Mouse (Mus musculus) midbrain, embryonic 14.5 days (tissue): ENCODE results near the gene Atp5f1. TPM values are rescaled to one million over a fixed set of nuclear protein-coding genes. Genes with fewer than 3 reads are reported as not detected.
"Not testable (repeated sequence)": the region's sequence is repeated elsewhere in the genome, so short reads cannot be mapped to it uniquely, and the experiment has no call there.

Experiments used
- ATAC-seq: fragments of 200-750 bp; cut with Nextera tagmentation; 2 replicates; pipeline ENCODE4 v1.8.0; 2017; ENCODE audit warnings: moderate number of reproducible peaks, moderate library complexity; ENCODE audit not compliant: low FRiP score, low TSS enrichment
- DNase-seq: peaks from one replicate; pipeline ENCODE4 v3.0.0-alpha.2; 2015
- H3K27ac ChIP-seq: fragments of 300-500 bp; sonication (generic); replicated peaks from 2 replicates; pipeline ENCODE4 v1.5.1; 2014; ENCODE audit warnings: mild to moderate bottlenecking, low read depth, low read length, moderate library complexity
- H3K27me3 ChIP-seq: fragments of 300-500 bp; sonication (generic); 2 replicates; pipeline ENCODE4 v1.6.1; 2014; ENCODE audit warnings: low read length, control low read depth, mixed read lengths; ENCODE audit not compliant: control insufficient read depth, insufficient read depth
- H3K36me3 ChIP-seq: fragments of 300-500 bp; sonication (generic); 2 replicates; pipeline ENCODE4 v1.6.1; 2014; ENCODE audit warnings: low read length, control low read depth; ENCODE audit not compliant: control insufficient read depth, insufficient read depth
- H3K4me1 ChIP-seq: fragments of 300-500 bp; sonication (generic); 2 replicates; pipeline ENCODE4 v1.6.1; 2014; ENCODE audit warnings: mild to moderate bottlenecking, antibody characterized with exemption, low read length, control low read depth; ENCODE audit not compliant: control insufficient read depth, insufficient read depth
- H3K4me2 ChIP-seq: fragments of 300-500 bp; sonication (generic); 2 replicates; pipeline ENCODE4 v1.6.1; 2014; ENCODE audit warnings: mild to moderate bottlenecking, low read length, moderate library complexity
- H3K4me3 ChIP-seq: fragments of 300-500 bp; sonication (generic); replicated peaks from 2 replicates; pipeline ENCODE4 v1.5.1; 2014; ENCODE audit warnings: low read depth, low read length
- H3K9ac ChIP-seq: fragments of 300-500 bp; sonication (generic); replicated peaks from 2 replicates; pipeline ENCODE4 v1.6.1; 2014; ENCODE audit warnings: mild to moderate bottlenecking, low read length, moderate library complexity
- H3K9me3 ChIP-seq: fragments of 300-500 bp; sonication (generic); 2 replicates; pipeline ENCODE4 v1.6.1; 2016; ENCODE audit warnings: low read length, control low read depth, mixed read lengths; ENCODE audit not compliant: control insufficient read depth
- WGBS: fragments of 180-500 bp; shearing (Covaris S2); extraction: QIAGEN DNeasy Blood & Tissue Kit; methylation state at CpG from one replicate; pipeline ENCODE4 v1.1.7; 2014; 5-methylcytosine and 5-hydroxymethylcytosine counted together
- polyA plus RNA-seq: library from polyadenylated mRNA; unstranded; fragments of >200 nt; fragmentation: Nextera tagmentation; extraction: Ambion mirVana; gene quantifications from 2 replicates; pipeline ENCODE4 v1.2.1, GENCODE M21; 2014

Gene Atp5f1
- polyA plus RNA-seq, 1 experiment from 2014 or later, result 564 TPM

- Histone ChIP-seq H3K36me3 (no peaks in the 10 kb centered on the region), H3K4me2 (no peak overlapping the region), H3K4me3 (no peak overlapping the region), H3K9me3 (no peaks in the 10 kb centered on the region), H3K27me3 (no peaks in the 10 kb centered on the region), H3K4me1 (no peaks in the 10 kb centered on the region), H3K27ac (no peak overlapping the region), H3K9ac (no peak overlapping the region)
- DNase-seq (no peak), ATAC-seq (no peak)
- 88% methylated on average over 7 of the region's 7 CpGs for WGBS
Observed at GRCm38 (mm10) chr3:105927561-105928194, 32.2 kb downstream of the Atp5f1 start.

GRCm38 (mm10) chr3:105924616-105925015 is 35.3 kb downstream of the Atp5f1 start:
- H3K4me2 ChIP-seq, result no peak overlapping the region

GRCm38 (mm10) chr3:105921959-105922358 is 37.9 kb downstream of the Atp5f1 start:
- Histone ChIP-seq H3K9me3 (no peaks in the 10 kb centered on the region), H3K4me1 (no peaks in the 10 kb centered on the region), H3K27me3 (no peaks in the 10 kb centered on the region), H3K27ac (no peak overlapping the region), H3K36me3 (no peaks in the 10 kb centered on the region), H3K4me3 (no peak overlapping the region), H3K9ac (no peak overlapping the region), H3K4me2 (no peak overlapping the region)
- DNase-seq (no peak), ATAC-seq (no peak)
- 74% methylated on average over 2 of the region's 2 CpGs for WGBS

More at GRCm38 (mm10) chr3:105924616-105925015, 35.3 kb downstream of the Atp5f1 start:
- Histone ChIP-seq H3K36me3 (no peaks in the 10 kb centered on the region), H3K27me3 (no peaks in the 10 kb centered on the region), H3K4me1 (no peaks in the 10 kb centered on the region), H3K27ac (no peak overlapping the region), H3K9me3 (no peaks in the 10 kb centered on the region), H3K4me3 (no peak overlapping the region), H3K9ac (no peak overlapping the region)
- 90% methylated on average over 9 of the region's 9 CpGs for WGBS
- DNase-seq (no peak), ATAC-seq (no peak)

- H3K27ac ChIP-seq, H3K4me2 ChIP-seq, ATAC-seq, H3K27me3 ChIP-seq, H3K36me3 ChIP-seq, H3K9ac ChIP-seq, H3K9me3 ChIP-seq, H3K4me3 ChIP-seq, H3K4me1 ChIP-seq, DNase-seq: not testable (repeated sequence)
Observed at GRCm38 (mm10) chr3:105920743-105921142, 39.2 kb downstream of the Atp5f1 start.

- WGBS, result 82% methylated on average over 3 of the region's 3 CpGs
- no peak for ATAC-seq
- no peaks in the 10 kb centered on the region for H3K4me1 ChIP-seq
Observed at GRCm38 (mm10) chr3:105918355-105918745, 41.5 kb downstream of the Atp5f1 start.

GRCm38 (mm10) chr3:105917656-105918354 is 42.1 kb downstream of the Atp5f1 start:
- ATAC-seq (no peak), DNase-seq (no peak)
- no peak overlapping the region for H3K4me3 ChIP-seq
- no peak overlapping the region for H3K9ac ChIP-seq
- 66% methylated on average over 10 of the region's 10 CpGs for WGBS
- H3K27ac ChIP-seq, result no peak overlapping the region
- no peaks in the 10 kb centered on the region for H3K9me3 ChIP-seq
- H3K36me3 ChIP-seq, result no peaks in the 10 kb centered on the region
- H3K27me3 ChIP-seq, result no peaks in the 10 kb centered on the region
- no peak overlapping the region for H3K4me2 ChIP-seq
- no peaks in the 10 kb centered on the region for H3K4me1 ChIP-seq

More at GRCm38 (mm10) chr3:105918355-105918745, 41.5 kb downstream of the Atp5f1 start:
- Histone ChIP-seq H3K27me3 (no peaks in the 10 kb centered on the region), H3K9ac (no peak overlapping the region), H3K4me3 (no peak overlapping the region), H3K27ac (no peak overlapping the region), H3K36me3 (no peaks in the 10 kb centered on the region), H3K4me2 (no peak overlapping the region), H3K9me3 (no peaks in the 10 kb centered on the region)
- DNase-seq, result no peak

- H3K9ac ChIP-seq, ATAC-seq, DNase-seq: not testable (repeated sequence)
Observed at GRCm38 (mm10) chr3:105916455-105916854, 43.4 kb downstream of the Atp5f1 start.

GRCm38 (mm10) chr3:105915281-105915680 is 44.6 kb downstream of the Atp5f1 start:
- DNase-seq, result no peak
- WGBS, result 48% methylated on average over 1 of the region's 1 CpGs

More at GRCm38 (mm10) chr3:105916455-105916854, 43.4 kb downstream of the Atp5f1 start:
- not testable (repeated sequence) for H3K4me3 ChIP-seq, H3K36me3 ChIP-seq, H3K4me2 ChIP-seq, H3K9me3 ChIP-seq, H3K27ac ChIP-seq, H3K4me1 ChIP-seq, H3K27me3 ChIP-seq

More at GRCm38 (mm10) chr3:105915281-105915680, 44.6 kb downstream of the Atp5f1 start:
- no peaks in the 10 kb centered on the region for H3K36me3 ChIP-seq
- H3K9ac ChIP-seq, result no peak overlapping the region
- ATAC-seq, result no peak
- no peaks in the 10 kb centered on the region for H3K4me1 ChIP-seq
- no peak overlapping the region for H3K4me2 ChIP-seq
- no peak overlapping the region for H3K27ac ChIP-seq
- no peak overlapping the region for H3K4me3 ChIP-seq
- no peaks in the 10 kb centered on the region for H3K27me3 ChIP-seq
- H3K9me3 ChIP-seq, result no peaks in the 10 kb centered on the region
